Mouse (Mus musculus) monocyte, adult 59 days (primary cell): ENCODE data around the gene Iqgap2. TPM values are rescaled to one million over a fixed set of nuclear protein-coding genes. Genes with fewer than 3 reads are reported as not detected.

Experiments
- total RNA-seq, 2 experiments: library from RNA; stranded (reverse); gene quantifications; one replicate each; pipeline ENCODE4 v1.2.4; 2023

Iqgap2 gene
- total RNA-seq = 10 to 100 TPM; 55.7 to 72.2 TPM

GRCm38 (mm10) chr13:95891491-95891925 lies at the start of gene Iqgap2:
Iqgap2 (minus strand) TSS chr13:95891922.

GRCm38 (mm10) chr13:95696654-95697163 lies 195.0 kb downstream of the Iqgap2 start, which contains the start of gene F2rl2:
F2rl2 (plus strand) TSS chr13:95696853.

GRCm38 (mm10) chr13:95618309-95618712 lies 273.4 kb downstream of the Iqgap2 start, which contains the start of gene F2r:
F2r (minus strand) TSS chr13:95618487.

Other genes starting within 250 kb of the Iqgap2 start
- gene F2rl2, start 195.1 kb downstream of the Iqgap2 start, total RNA-seq = not detected
- 1 to 10 TPM; 6.0 TPM for gene Gm20075, start 189.5 kb upstream of the Iqgap2 start, total RNA-seq
- gene Gm17190, start 190.1 kb upstream of the Iqgap2 start, total RNA-seq = not detected
- not detected for gene Sv2c, start 240.7 kb upstream of the Iqgap2 start, total RNA-seq